ENCODE assay signal across 8 mouse cellular contexts in the genomic region with DNA sequence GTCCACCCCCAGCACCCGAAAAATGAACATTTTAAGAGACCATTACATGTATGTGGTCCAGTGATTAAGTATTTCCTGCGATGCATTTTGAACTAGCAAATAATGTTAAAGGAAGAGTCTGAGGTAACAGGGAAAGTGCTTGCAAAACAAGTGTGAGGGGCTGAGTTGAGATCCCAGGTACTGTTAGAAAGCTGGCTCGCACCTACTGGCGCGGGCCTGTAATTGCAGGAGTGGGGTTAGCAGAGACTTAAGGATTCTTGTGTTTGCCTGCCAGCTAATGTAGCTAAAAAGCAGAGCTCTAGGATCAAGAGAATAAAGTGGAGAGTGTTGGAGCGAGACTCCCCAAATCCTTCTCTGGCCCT. TPM values are rescaled to one million over a fixed set of nuclear protein-coding genes. Genes with fewer than 3 reads are reported as not detected.
DNase-seq lines count a peak whose midpoint lies in the region; ATAC-seq and TF ChIP-seq lines count a peak whose summit lies in the region.

No protein-coding gene starts in this region.

- TF ChIP-seq EP300 in liver, postnatal 0 days (IDR thresholded peaks at IDR 0.05; ENCODE audit: low read depth): no peak

- H3K27me3 ChIP-seq in testis, adult 2 months (ENCODE audit: control insufficient read depth, insufficient read depth, low read length): no peaks in the 10 kb centered on the region
- H3K27me3 ChIP-seq in liver, postnatal 0 days (ENCODE audit: insufficient read depth, low read length): no peaks in the 10 kb centered on the region
- H3K27me3 ChIP-seq in neural tube, embryonic 12.5 days (replicated peaks): no peaks in the 10 kb centered on the region

- peak overlapping the region; percentile 98 for H3K4me3 ChIP-seq in testis, adult 2 months (ENCODE audit: control insufficient read depth, low read depth, low read length)
- peak overlapping the region; percentile 84 for H3K4me3 ChIP-seq in liver, postnatal 0 days (ENCODE audit: low read depth, low read length)
- peak overlapping the region; percentile 73 for H3K4me3 ChIP-seq in neural tube, embryonic 12.5 days

- H3K4me2 ChIP-seq in liver, postnatal 0 days (ENCODE audit: low read depth, low read length): peak overlapping the region; percentile 89
- H3K4me2 ChIP-seq in neural tube, embryonic 12.5 days (replicated peaks): peak overlapping the region; percentile 82

- no peaks in the 10 kb centered on the region; the same call in 1 of the 2 replicates for H3K36me3 ChIP-seq in testis, adult 2 months (ENCODE audit: control insufficient read depth, insufficient read depth, low read length)
- peaks cover 4% of the 10 kb centered on the region; the same call in 1 of the 2 replicates for H3K36me3 ChIP-seq in liver, postnatal 0 days (replicated peaks; ENCODE audit: insufficient read depth, low read length)
- H3K36me3 ChIP-seq in neural tube, embryonic 12.5 days: no peaks in the 10 kb centered on the region

- no peak for TF ChIP-seq POLR2A in testis, adult 2 months (IDR thresholded peaks at IDR 0.05; ENCODE audit: control insufficient read depth, low read depth, low read length)

- 6% methylated on average over 6 of the region's 6 CpGs for WGBS in liver, postnatal 0 days (ENCODE audit: insufficient replicate concordance)
- 6% methylated on average over 6 of the region's 6 CpGs for WGBS in neural tube, embryonic 12.5 days

- peak overlapping the region; percentile 87 for H3K9ac ChIP-seq in liver, postnatal 0 days (replicated peaks)
- peak overlapping the region; percentile 66 for H3K9ac ChIP-seq in neural tube, embryonic 12.5 days

- ATAC-seq in liver, postnatal 0 days: peak; percentile 67
- peak; percentile 62 for ATAC-seq in neural tube, embryonic 12.5 days (ENCODE audit: low FRiP score, low read depth)

- H3K9me3 ChIP-seq in liver, postnatal 0 days (ENCODE audit: low read length): no peaks in the 10 kb centered on the region
- H3K9me3 ChIP-seq in neural tube, embryonic 12.5 days: no peaks in the 10 kb centered on the region

- TF ChIP-seq CTCF in testis, adult 2 months (IDR thresholded peaks at IDR 0.05; ENCODE audit: control insufficient read depth, insufficient read depth, insufficient replicate concordance, low read depth, low read length): peak; percentile 25; the same call in 1 of the 2 replicates
- TF ChIP-seq CTCF in liver, postnatal 0 days (IDR thresholded peaks at IDR 0.05; ENCODE audit: low read depth): peak; percentile 82

- H3K27ac ChIP-seq in testis, adult 2 months (ENCODE audit: control insufficient read depth, insufficient read depth, low read depth, low read length): peak overlapping the region; percentile 88
- H3K27ac ChIP-seq in liver, postnatal 0 days (ENCODE audit: low read depth): peak overlapping the region; percentile 96
- H3K27ac ChIP-seq in neural tube, embryonic 12.5 days: 0 out of 2 replicates have a peak overlapping the region, but pooled peaks have one; percentile 53

- DNase-seq in testis, postnatal 14 days (ENCODE audit: low spot score): no peak
- DNase-seq in cerebellum, adult 9-11 months: peak; percentile 68
- peak; percentile 42 for DNase-seq in gastrocnemius, postnatal 10 days
- peak; percentile 66 for DNase-seq in kidney, adult 11 months
- peak; percentile 76 for DNase-seq in liver, postnatal 0 days
- DNase-seq in thymus, postnatal 10 days (ENCODE audit: low spot score in 2 of 2): peak; percentile 76 to 81

- H3K4me1 ChIP-seq in testis, adult 2 months (ENCODE audit: control insufficient read depth, insufficient read depth, low read length): peaks cover 21% of the 10 kb centered on the region
- H3K4me1 ChIP-seq in liver, postnatal 0 days (ENCODE audit: insufficient read depth): peaks cover 16% of the 10 kb centered on the region
- peaks cover 34% of the 10 kb centered on the region for H3K4me1 ChIP-seq in neural tube, embryonic 12.5 days

RNA-seq across cellular contexts. Expression of a gene that starts 0.6 kb away (rescaled TPM):
- polyA plus RNA-seq in testis, adult 2 months (2012; rRNA removed): 66.5 and 73.1 TPM in 2 replicates
- 10 to 100 TPM; 16.2 to 17.9 TPM for total RNA-seq in gastrocnemius, postnatal 10 days (2021)
- 13.0 and 16.0 TPM in 2 replicates for polyA plus RNA-seq in liver, postnatal 0 days (2015; fragmentation: Nextera tagmentation; extraction: Ambion mirVana)
- 57.6 and 57.7 TPM in 2 replicates for polyA plus RNA-seq in neural tube, embryonic 12.5 days (2016; fragmentation: Nextera tagmentation; extraction: Ambion mirVana)

RNA-seq across cellular contexts. Expression of a gene that starts 14.3 kb away (rescaled TPM):
- polyA plus RNA-seq in testis, adult 2 months (2012; rRNA removed): 16.3 and 19.0 TPM in 2 replicates
- total RNA-seq in gastrocnemius, postnatal 10 days (2021): 10 to 100 TPM; 12.2 to 15.7 TPM
- polyA plus RNA-seq in liver, postnatal 0 days (2015; fragmentation: Nextera tagmentation; extraction: Ambion mirVana): 2.4 and 2.8 TPM in 2 replicates
- 15.1 and 16.8 TPM in 2 replicates for polyA plus RNA-seq in neural tube, embryonic 12.5 days (2016; fragmentation: Nextera tagmentation; extraction: Ambion mirVana)

RNA-seq across cellular contexts. Expression of a gene that starts 14.4 kb away (rescaled TPM):
- 5.1 and 5.3 TPM in 2 replicates for polyA plus RNA-seq in testis, adult 2 months (2012; rRNA removed)
- total RNA-seq in gastrocnemius, postnatal 10 days (2021): 1 to 10 TPM in 1 of 2 experiments, under 1 TPM in 1; 0.52 to 1.1 TPM
- polyA plus RNA-seq in liver, postnatal 0 days (2015; fragmentation: Nextera tagmentation; extraction: Ambion mirVana): 0.15 and 0.34 TPM in 2 replicates
- polyA plus RNA-seq in neural tube, embryonic 12.5 days (2016; fragmentation: Nextera tagmentation; extraction: Ambion mirVana): 1.2 and 1.4 TPM in 2 replicates

RNA-seq across cellular contexts. Expression of a gene that starts 16.8 kb away (rescaled TPM):
- 32.0 and 33.5 TPM in 2 replicates for polyA plus RNA-seq in testis, adult 2 months (2012; rRNA removed)
- total RNA-seq in gastrocnemius, postnatal 10 days (2021): 10 to 100 TPM; 37.4 to 39.1 TPM
- polyA plus RNA-seq in liver, postnatal 0 days (2015; fragmentation: Nextera tagmentation; extraction: Ambion mirVana): 70.1 and 76.2 TPM in 2 replicates
- 121 and 122 TPM in 2 replicates for polyA plus RNA-seq in neural tube, embryonic 12.5 days (2016; fragmentation: Nextera tagmentation; extraction: Ambion mirVana)

RNA-seq across cellular contexts. Expression of a gene that starts 29.7 kb away (rescaled TPM):
- polyA plus RNA-seq in testis, adult 2 months (2012; rRNA removed): 85.0 and 97.4 TPM in 2 replicates
- 100 to 1,000 TPM; 180 to 186 TPM for total RNA-seq in gastrocnemius, postnatal 10 days (2021)
- polyA plus RNA-seq in liver, postnatal 0 days (2015; fragmentation: Nextera tagmentation; extraction: Ambion mirVana): 114 and 130 TPM in 2 replicates
- 734 and 808 TPM in 2 replicates for polyA plus RNA-seq in neural tube, embryonic 12.5 days (2016; fragmentation: Nextera tagmentation; extraction: Ambion mirVana)
